Mouse (Mus musculus) limb, embryonic 14.5 days (tissue): ENCODE measurements around the gene Rpgrip1l. TPM values are rescaled to one million over a fixed set of nuclear protein-coding genes. Genes with fewer than 3 reads are reported as not detected.

Experiments
- ATAC-seq: fragments of 200-750 bp; cut with Nextera tagmentation; 2 replicates; pipeline ENCODE4 v1.8.0; 2017; ENCODE audit warnings: low read depth, moderate number of reproducible peaks, moderate TSS enrichment; ENCODE audit not compliant: low FRiP score
- DNase-seq: peaks from one replicate; pipeline ENCODE4 v3.0.0-alpha.2; 2015; ENCODE audit warnings: low spot score
- H3K27ac ChIP-seq: fragments of 300-500 bp; sonication (generic); replicated peaks from 2 replicates; pipeline ENCODE4 v1.5.1; 2014; ENCODE audit warnings: low read depth, mild to moderate bottlenecking, low read length, moderate library complexity, mixed read lengths
- H3K27me3 ChIP-seq: fragments of 300-500 bp; sonication (generic); 2 replicates; pipeline ENCODE4 v1.6.1; 2014; ENCODE audit warnings: low read length, mixed read lengths; ENCODE audit not compliant: control insufficient read depth, insufficient read depth
- H3K36me3 ChIP-seq: fragments of 300-500 bp; sonication (generic); 2 replicates; pipeline ENCODE4 v1.6.1; 2014; ENCODE audit warnings: mild to moderate bottlenecking, low read length, moderate library complexity, mixed read lengths; ENCODE audit not compliant: control insufficient read depth, insufficient read depth
- H3K4me1 ChIP-seq: fragments of 300-500 bp; sonication (generic); 2 replicates; pipeline ENCODE4 v1.6.1; 2014; ENCODE audit warnings: antibody characterized with exemption, low read length, mixed read lengths; ENCODE audit not compliant: control insufficient read depth, insufficient read depth
- H3K4me2 ChIP-seq: fragments of 300-500 bp; sonication (generic); replicated peaks from 2 replicates; pipeline ENCODE4 v1.6.1; 2014; ENCODE audit warnings: low read depth, mild to moderate bottlenecking, low read length, moderate library complexity; ENCODE audit not compliant: severe bottlenecking
- H3K4me3 ChIP-seq: fragments of 300-500 bp; sonication (generic); replicated peaks from 2 replicates; pipeline ENCODE4 v1.5.1; 2014; ENCODE audit warnings: low read length
- H3K9ac ChIP-seq: fragments of 300-500 bp; sonication (generic); 2 replicates; pipeline ENCODE4 v1.6.1; 2014; ENCODE audit warnings: mild to moderate bottlenecking, low read depth, low read length, moderate library complexity; ENCODE audit not compliant: severe bottlenecking
- H3K9me3 ChIP-seq: fragments of 300-500 bp; sonication (generic); 2 replicates; pipeline ENCODE4 v1.6.1; 2016; ENCODE audit warnings: low read length; ENCODE audit not compliant: control insufficient read depth
- POLR2A ChIP-seq: fragments of 200-500 bp; IDR thresholded peaks from 2 replicates; pipeline ENCODE4 v1.8.0; 2012; ENCODE audit warnings: inconsistent platforms, mild to moderate bottlenecking, moderate library complexity, borderline replicate concordance; ENCODE audit not compliant: insufficient read depth, insufficient read length; ENCODE audit errors: extremely low read depth
- WGBS: fragments of 180-500 bp; shearing (Covaris S2); extraction: QIAGEN DNeasy Blood & Tissue Kit; methylation state at CpG from one replicate; pipeline ENCODE4 v1.1.7; 2014; 5-methylcytosine and 5-hydroxymethylcytosine counted together
- polyA plus RNA-seq, 2 experiments: library from polyadenylated mRNA; depleted of rRNA in 1 of 2; stranded (reverse) in 1 of 2; unstranded in 1 of 2; fragments of >200 nt; fragmentation: Nextera tagmentation in 1 of 2; extraction: Ambion mirVana in 1 of 2; gene quantifications; 2 replicates each; pipeline versions ENCODE4 v1.2.1 to v1.2.3; 2012 to 2014

The Rpgrip1l gene
- polyA plus RNA-seq, 2 experiments: 7.7 to 16.5 TPM

DNA sequence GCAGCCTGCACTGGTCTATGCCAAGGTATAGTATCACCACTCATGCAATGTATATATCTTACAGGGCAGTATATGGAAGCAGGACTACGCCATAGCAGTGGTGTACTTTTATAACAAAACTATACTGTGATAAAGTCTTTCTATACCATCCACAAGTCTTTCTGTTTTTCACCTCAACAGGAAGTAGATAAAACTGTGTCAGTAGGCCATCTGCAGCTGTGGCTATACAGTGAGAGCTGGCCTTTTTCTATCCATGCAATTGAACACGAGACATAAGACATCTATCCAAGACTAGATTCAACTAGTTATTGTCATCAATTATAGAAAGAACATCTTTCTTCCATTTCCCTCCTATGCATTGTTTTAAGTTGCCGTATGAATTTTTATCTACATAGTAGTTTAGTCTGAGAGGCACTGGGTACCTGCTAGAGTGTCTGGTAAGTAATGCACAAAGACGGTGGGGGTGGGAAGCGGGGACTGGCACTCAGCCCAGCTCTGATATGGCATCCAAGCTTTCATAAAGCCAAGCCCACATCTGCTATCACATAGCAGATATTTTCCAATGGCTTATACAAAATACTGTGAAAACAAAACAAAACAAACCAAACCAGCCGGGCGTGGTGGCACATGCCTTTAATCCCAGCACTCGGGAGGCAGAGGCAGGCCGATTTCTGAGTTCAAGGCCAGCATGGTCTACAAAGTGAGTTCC, 63.1 kb downstream of the Rpgrip1l start:
- ATAC-seq (no peak), DNase-seq (no peak)
- Histone ChIP-seq H3K27ac (no peak overlapping the region), H3K4me1 (no peaks in the 10 kb centered on the region), H3K27me3 (no peaks in the 10 kb centered on the region), H3K4me2 (no peak overlapping the region), H3K9me3 (no peaks in the 10 kb centered on the region), H3K36me3 (peaks cover 10% of the 10 kb centered on the region), H3K4me3 (no peak overlapping the region), H3K9ac (no peak overlapping the region)
- WGBS: 96% methylated on average over 9 of the region's 9 CpGs
- no peak for TF ChIP-seq POLR2A

DNA sequence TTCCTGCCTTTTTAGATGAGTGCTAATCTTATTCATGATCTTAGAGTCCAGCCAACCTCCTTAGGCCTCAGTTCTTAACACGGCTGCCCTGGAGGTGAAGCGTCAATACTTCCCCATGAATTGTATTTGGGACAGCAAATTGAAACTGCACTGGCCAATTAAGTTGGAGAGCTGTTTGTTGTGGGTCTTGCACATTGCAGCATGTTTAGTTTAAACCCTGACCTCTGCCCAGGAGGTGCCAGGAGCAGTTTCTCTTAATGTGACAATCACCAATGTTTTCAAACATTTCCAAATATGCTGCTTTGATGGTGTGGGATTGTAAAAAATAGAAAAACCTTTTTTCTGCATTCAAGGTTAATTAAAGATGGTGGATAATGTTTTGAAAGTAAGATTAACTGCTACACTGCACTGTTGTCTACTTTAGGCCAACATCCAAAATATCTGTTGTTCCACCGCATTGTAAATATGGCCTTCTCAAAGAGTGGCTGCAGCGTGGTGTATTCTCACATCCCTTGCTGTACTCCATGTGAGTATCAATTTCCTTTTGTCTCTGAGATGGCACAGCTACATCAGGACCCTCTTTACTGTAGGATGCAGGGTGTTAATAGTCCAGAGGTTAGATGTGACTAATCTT, 67.1 kb downstream of the Rpgrip1l start:
- no peaks in the 10 kb centered on the region for H3K9me3 ChIP-seq
- DNase-seq (no peak), ATAC-seq (no peak)
- no peak overlapping the region for H3K4me3 ChIP-seq
- no peaks in the 10 kb centered on the region for H3K4me1 ChIP-seq
- no peak overlapping the region for H3K9ac ChIP-seq
- H3K27me3 ChIP-seq: no peaks in the 10 kb centered on the region
- peaks cover 7% of the 10 kb centered on the region for H3K36me3 ChIP-seq
- H3K4me2 ChIP-seq: no peak overlapping the region
- TF ChIP-seq POLR2A: no peak
- no peak overlapping the region for H3K27ac ChIP-seq
- 65% methylated on average over 4 of the region's 4 CpGs for WGBS

DNA sequence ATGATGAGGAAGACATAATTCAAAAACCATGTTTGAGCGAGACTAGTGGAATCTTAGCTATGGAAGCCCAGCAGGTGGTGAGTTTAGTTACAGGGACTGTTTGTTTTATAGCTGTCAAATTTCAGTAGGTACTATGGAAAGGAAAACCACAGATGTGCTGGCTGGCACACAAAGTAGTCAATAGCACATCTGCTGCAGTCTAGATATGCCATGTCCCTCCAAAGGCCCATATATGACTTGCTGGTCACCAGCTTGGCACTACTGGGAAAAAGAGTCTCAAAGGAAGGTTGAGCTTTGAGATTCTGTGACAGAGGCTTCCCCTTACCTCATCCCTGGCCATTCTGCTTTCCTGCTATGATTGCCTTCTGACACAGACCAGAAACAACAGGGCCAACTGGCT, 70.3 kb downstream of the Rpgrip1l start:
- no peak overlapping the region for H3K4me3 ChIP-seq
- H3K9me3 ChIP-seq: no peaks in the 10 kb centered on the region
- H3K4me2 ChIP-seq: no peak overlapping the region
- H3K27ac ChIP-seq: no peak overlapping the region
- no peaks in the 10 kb centered on the region for H3K27me3 ChIP-seq
- WGBS: 50% methylated on average over 1 of the region's 1 CpGs
- H3K4me1 ChIP-seq: no peaks in the 10 kb centered on the region
- peaks cover 6% of the 10 kb centered on the region; the same call in 1 of the 2 replicates for H3K36me3 ChIP-seq
- TF ChIP-seq POLR2A: no peak
- DNase-seq (no peak), ATAC-seq (no peak)
- no peak overlapping the region for H3K9ac ChIP-seq

DNA sequence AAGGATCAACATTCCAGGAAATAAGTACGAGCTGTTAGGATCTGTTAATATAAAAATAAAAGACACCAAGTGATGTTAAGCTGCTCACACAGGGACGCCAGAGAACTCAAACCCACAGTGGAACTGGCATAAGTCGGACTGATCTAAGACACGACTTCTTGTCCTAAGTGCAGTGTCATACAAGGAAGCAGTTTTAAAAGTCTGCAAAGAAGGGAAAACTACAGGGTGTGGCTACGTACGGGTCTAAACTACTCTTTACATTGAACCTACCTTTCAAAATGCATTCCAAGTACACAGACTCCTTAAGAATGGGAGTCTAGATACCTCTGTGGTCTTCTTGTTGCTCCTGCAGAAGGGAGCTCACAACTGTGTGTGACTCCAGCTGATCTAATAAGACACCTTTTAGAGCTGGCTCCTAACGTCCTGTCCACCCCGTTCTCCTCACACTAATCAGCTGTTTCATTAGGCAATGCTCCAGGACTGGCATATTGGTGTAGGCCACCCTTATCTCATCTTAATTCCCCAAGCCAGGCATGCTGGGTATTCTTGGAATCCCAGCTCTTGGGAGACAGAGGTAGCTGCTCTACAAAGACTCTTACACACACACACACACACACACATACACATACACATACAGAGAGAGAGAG, 71.1 kb downstream of the Rpgrip1l start:
- H3K27me3 ChIP-seq: no peaks in the 10 kb centered on the region
- no peak overlapping the region for H3K4me2 ChIP-seq
- H3K4me1 ChIP-seq: no peaks in the 10 kb centered on the region
- no peak overlapping the region for H3K27ac ChIP-seq
- H3K4me3 ChIP-seq: no peak overlapping the region
- no peaks in the 10 kb centered on the region for H3K9me3 ChIP-seq
- DNase-seq (no peak), ATAC-seq (no peak)
- 0 out of 2 replicates have a peak, but pooled peaks cover 2% of the 10 kb centered on the region for H3K36me3 ChIP-seq
- 60% methylated on average over 8 of the region's 8 CpGs for WGBS
- no peak overlapping the region for H3K9ac ChIP-seq
- no peak for TF ChIP-seq POLR2A

DNA sequence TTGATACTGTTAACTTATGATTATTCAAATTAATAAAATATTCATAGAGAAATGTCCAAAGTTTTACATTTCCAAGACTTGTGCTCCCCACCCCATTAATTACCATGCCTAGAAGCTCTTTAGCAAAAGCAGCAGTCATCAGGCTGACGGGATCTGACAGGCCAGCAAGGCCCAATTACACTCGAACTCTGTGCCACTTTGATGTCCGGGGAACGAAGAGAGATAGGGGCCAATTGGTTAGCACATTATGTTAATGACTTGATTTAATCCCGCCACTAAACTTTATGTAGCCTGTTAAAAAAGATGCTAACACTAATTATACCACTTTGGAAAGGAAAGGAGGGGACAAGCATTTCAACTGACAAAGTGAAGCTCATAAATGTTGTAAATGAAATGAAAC, 71.7 kb downstream of the Rpgrip1l start:
- TF ChIP-seq POLR2A: no peak
- no peaks in the 10 kb centered on the region for H3K4me1 ChIP-seq
- H3K4me2 ChIP-seq: no peak overlapping the region
- H3K36me3 ChIP-seq: 0 out of 2 replicates have a peak, but pooled peaks cover 2% of the 10 kb centered on the region
- no peak overlapping the region for H3K9ac ChIP-seq
- no peaks in the 10 kb centered on the region for H3K9me3 ChIP-seq
- WGBS: 27% methylated on average over 5 of the region's 5 CpGs
- H3K27me3 ChIP-seq: no peaks in the 10 kb centered on the region
- ATAC-seq (no peak), DNase-seq (no peak)
- H3K4me3 ChIP-seq: no peak overlapping the region
- no peak overlapping the region for H3K27ac ChIP-seq
